Mouse (Mus musculus) lung, adult 2 months (tissue): ENCODE data around the gene Zbtb16.

ENCODE experiments used
- CTCF ChIP-seq: fragments of 200-500 bp; IDR thresholded peaks from 2 replicates; pipeline ENCODE4 v1.5.1; 2011; ENCODE audit warnings: mild to moderate bottlenecking, low read length, control low read depth; ENCODE audit not compliant: insufficient read depth
- POLR2A ChIP-seq: fragments of 200-500 bp; IDR thresholded peaks from 2 replicates; pipeline ENCODE4 v1.6.1; 2011; ENCODE audit warnings: low read depth, mild to moderate bottlenecking, control low read depth, low read length, borderline replicate concordance; ENCODE audit errors: extremely low read depth

DNA sequence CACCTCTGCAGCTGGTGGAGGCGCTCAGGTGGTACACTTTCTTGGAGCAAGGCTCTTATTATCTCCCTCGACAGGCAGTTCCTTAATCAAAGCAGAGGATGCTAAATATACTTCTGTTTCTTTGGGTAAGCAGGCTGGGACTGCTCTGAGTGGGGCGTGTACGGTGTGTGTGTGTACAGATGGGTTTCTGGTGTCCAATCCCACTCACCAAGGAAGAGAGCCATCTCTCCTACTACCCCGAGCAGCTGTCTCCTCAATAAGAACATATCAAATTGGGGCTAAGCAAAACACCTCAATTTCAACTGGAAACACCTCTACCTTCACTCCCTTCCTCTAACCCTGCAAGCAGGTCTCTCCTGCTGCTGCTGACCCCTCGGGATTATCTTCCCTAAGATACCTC, 162.8 kb downstream of the Zbtb16 start:
- TF ChIP-seq CTCF (no peak), POLR2A (no peak)
